Mouse (Mus musculus) ES-E14 (cell line): ENCODE data around the gene Alas2. TPM values are rescaled to one million over a fixed set of nuclear protein-coding genes. Genes with fewer than 3 reads are reported as not detected.

Experiments
- DNase-seq: peaks from one replicate; pipeline ENCODE4 v3.0.0-alpha.2; 2013; ENCODE audit warnings: low read depth, low spot score
- H3K27ac ChIP-seq: 2 replicates; pipeline ENCODE4 v1.5.1; 2012; ENCODE audit warnings: low read depth, mild to moderate bottlenecking, low read length, moderate library complexity, mixed read lengths; ENCODE audit not compliant: poor library complexity, insufficient read depth, severe bottlenecking
- H3K36me3 ChIP-seq: 2 replicates; pipeline ENCODE4 v1.6.1; 2012; ENCODE audit warnings: mild to moderate bottlenecking, low read length, moderate library complexity, mixed read lengths; ENCODE audit not compliant: control insufficient read depth, poor library complexity, insufficient read depth, severe bottlenecking
- H3K4me1 ChIP-seq, 2 experiments: fragments of 150-350 bp in 1 of 2; sonication (generic) in 1 of 2; 2 replicates each; pipeline ENCODE4 v1.6.1; 2012; ENCODE audit warnings: low read length in 2 of 2, mild to moderate bottlenecking in 1 of 2, mixed read lengths in 1 of 2; ENCODE audit not compliant: control insufficient read depth in 2 of 2, insufficient read depth in 2 of 2, poor library complexity in 1 of 2
- H3K4me3 ChIP-seq, 2 experiments: fragments of 150-350 bp in 1 of 2; sonication (generic) in 1 of 2; 2 replicates each; pipeline ENCODE4 v1.5.1; 2012; ENCODE audit warnings: low read length in 2 of 2, low read depth in 1 of 2, mild to moderate bottlenecking in 1 of 2, mixed read lengths in 1 of 2; ENCODE audit not compliant: insufficient read depth in 1 of 2, poor library complexity in 1 of 2, severe bottlenecking in 1 of 2
- H3K9ac ChIP-seq: 2 replicates; pipeline ENCODE4 v1.6.1; 2012; ENCODE audit warnings: low read depth, mild to moderate bottlenecking, low read length, mixed read lengths; ENCODE audit not compliant: poor library complexity, insufficient read depth, severe bottlenecking
- H3K9me3 ChIP-seq: fragments of 150-350 bp; sonication (generic); 2 replicates; pipeline ENCODE4 v1.6.1; 2012; ENCODE audit warnings: low read depth, mild to moderate bottlenecking, low read length; ENCODE audit not compliant: control insufficient read depth, insufficient read depth
- CHD2 ChIP-seq: IDR thresholded peaks from 2 replicates; pipeline ENCODE4 v1.6.1; 2014; ENCODE audit warnings: mild to moderate bottlenecking, low read depth, low read length, inconsistent platforms
- HCFC1 ChIP-seq: IDR thresholded peaks from 2 replicates; pipeline ENCODE4 v1.6.1; 2012; ENCODE audit warnings: low read length, inconsistent platforms, borderline replicate concordance; ENCODE audit not compliant: insufficient read depth
- MAFK ChIP-seq: IDR thresholded peaks from 2 replicates; pipeline ENCODE4 v1.6.1; 2014; ENCODE audit warnings: mild to moderate bottlenecking, low read depth, low read length, inconsistent platforms; ENCODE audit not compliant: insufficient read depth
- ZC3H11A ChIP-seq: IDR thresholded peaks from 2 replicates; pipeline ENCODE4 v1.6.1; 2012; ENCODE audit warnings: low read depth, mild to moderate bottlenecking, inconsistent platforms, low read length, borderline replicate concordance
- ZNF384 ChIP-seq: IDR thresholded peaks from 2 replicates; pipeline ENCODE4 v1.6.1; 2012; ENCODE audit warnings: low read depth, low read length, inconsistent platforms
- in situ Hi-C, 2 experiments: fragments of 600-800 bp; cut with MboI; formaldehyde crosslinking; loops; one replicate each; pipeline ENCODE4 v1.15.1; 2025; ENCODE audit warnings: low sequenced_read_pairs in 2 of 2, inconsistent platforms in 1 of 2; ENCODE audit not compliant: unreplicated experiment in 2 of 2
- total RNA-seq: library from RNA; depleted of rRNA; stranded (reverse); fragments of 300-350 nt; gene quantifications from 2 replicates; pipeline ENCODE4 v1.2.3, GENCODE M21; 2012

Alas2 gene
- total RNA-seq, 1 experiment: 2.1 TPM

DNA sequence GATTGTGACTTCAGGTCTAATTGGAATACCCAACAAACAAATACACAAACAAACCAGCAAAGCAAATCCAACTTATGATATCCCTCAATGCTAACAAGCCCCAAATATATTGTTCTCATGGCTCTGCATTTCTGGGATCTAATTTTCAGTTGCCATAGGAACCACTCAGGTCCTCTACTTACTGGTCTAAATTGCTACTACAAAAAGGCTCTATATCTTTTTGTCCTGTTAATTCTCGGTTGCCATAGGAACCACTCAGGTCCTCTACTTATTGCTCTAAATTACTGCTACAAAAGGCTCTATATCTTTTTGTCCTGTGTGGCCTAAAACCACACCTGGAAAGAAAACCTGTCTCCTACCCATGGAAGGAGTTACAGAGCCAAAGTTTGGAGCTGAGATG is 33.0 kb upstream of the Alas2 start:
- in situ Hi-C loops: loop anchor here (25.0 kb wide), 1 partner anchor 448 kb away; no protein-coding TSS in a partner anchor
- no peaks in the 10 kb centered on the region for H3K9me3 ChIP-seq
- no peak overlapping the region for H3K9ac ChIP-seq
- H3K27ac ChIP-seq: no peak overlapping the region
- TF ChIP-seq CHD2: no peak
- TF ChIP-seq MAFK: no peak
- TF ChIP-seq HCFC1: no peak
- TF ChIP-seq ZNF384: no peak
- TF ChIP-seq ZC3H11A: no peak
- no peaks in the 10 kb centered on the region for H3K36me3 ChIP-seq
- no peak for DNase-seq
- no peak overlapping the region for H3K4me3 ChIP-seq
- no peaks in the 10 kb centered on the region for H3K4me1 ChIP-seq

DNA sequence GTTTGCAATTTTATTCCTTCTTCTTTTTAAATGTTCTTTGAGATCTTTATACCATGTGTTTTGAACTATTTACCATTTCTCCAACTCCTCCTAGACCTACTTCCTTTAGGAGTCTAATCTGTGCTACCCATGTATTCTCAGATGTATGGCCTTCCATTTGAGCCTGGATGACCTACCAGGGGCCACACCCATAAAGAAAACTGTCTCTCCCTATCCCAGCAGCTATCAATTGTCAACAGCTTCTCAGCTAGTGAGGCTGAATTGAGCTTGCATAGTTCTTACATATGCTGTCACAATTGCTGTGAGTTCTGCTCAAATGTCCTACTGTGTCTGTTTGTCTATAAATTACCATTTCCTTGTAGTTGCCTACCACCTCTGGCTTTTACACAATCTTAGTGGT is 31.2 kb upstream of the Alas2 start:
- no peaks in the 10 kb centered on the region for H3K36me3 ChIP-seq
- DNase-seq: no peak
- no peaks in the 10 kb centered on the region for H3K4me1 ChIP-seq
- TF ChIP-seq CHD2: no peak
- no peak overlapping the region for H3K4me3 ChIP-seq
- H3K9me3 ChIP-seq: no peaks in the 10 kb centered on the region
- H3K9ac ChIP-seq: no peak overlapping the region
- no peak overlapping the region for H3K27ac ChIP-seq
- in situ Hi-C loops: loop anchor here (25.0 kb wide), 1 partner anchor 446 kb away; no protein-coding TSS in a partner anchor

DNA sequence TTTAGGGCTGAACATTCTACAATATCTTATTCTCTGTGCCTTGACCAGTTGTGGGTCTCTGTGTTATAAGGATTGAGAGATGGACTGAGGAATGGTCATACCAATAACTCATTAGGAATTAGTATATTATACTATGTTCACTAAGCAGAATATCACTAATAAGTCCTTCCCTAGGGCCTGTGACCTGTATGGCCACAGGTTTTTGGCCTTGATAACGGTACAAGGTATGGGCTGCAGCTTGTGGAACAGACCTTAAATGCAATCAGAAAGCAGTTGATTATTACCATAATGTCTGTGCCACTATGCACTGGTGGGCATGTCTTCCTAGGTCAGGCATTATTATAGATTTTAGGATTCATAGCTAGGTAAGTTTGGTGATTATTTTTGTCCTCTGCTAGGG is 30.7 kb upstream of the Alas2 start:
- DNase-seq: no peak
- in situ Hi-C loops: loop anchor here (25.0 kb wide), 1 partner anchor 446 kb away; no protein-coding TSS in a partner anchor
- Histone ChIP-seq H3K9me3 (no peaks in the 10 kb centered on the region), H3K4me3 (no peak overlapping the region), H3K27ac (no peak overlapping the region), H3K36me3 (no peaks in the 10 kb centered on the region), H3K9ac (no peak overlapping the region), H3K4me1 (no peaks in the 10 kb centered on the region)
- no peak for TF ChIP-seq CHD2
- no peak for TF ChIP-seq MAFK

DNA sequence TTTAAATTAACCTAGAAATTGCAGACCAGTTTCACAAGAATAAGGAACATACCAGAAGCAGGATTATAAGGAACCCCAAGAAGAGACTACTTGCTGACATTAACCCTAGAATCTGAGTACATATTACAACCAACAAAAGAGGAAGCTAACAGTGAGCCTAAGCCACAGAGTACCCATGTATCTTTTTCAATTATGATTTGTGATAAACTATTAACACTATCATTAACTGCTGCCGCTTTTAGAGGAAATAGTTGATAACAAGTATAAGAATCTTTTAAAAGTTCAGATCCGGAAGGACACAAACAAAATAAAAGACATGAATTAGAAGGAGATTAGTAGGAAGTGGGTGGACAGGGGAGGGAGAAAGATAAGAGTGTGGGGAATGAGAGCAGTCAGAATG is 7.1 kb upstream of the Alas2 start:
- TF ChIP-seq CHD2 (no peak), ZNF384 (no peak), MAFK (no peak), ZC3H11A (no peak), HCFC1 (no peak)
- H3K4me1 ChIP-seq: no peaks in the 10 kb centered on the region
- H3K27ac ChIP-seq: no peak overlapping the region
- H3K36me3 ChIP-seq: no peaks in the 10 kb centered on the region
- no peaks in the 10 kb centered on the region for H3K9me3 ChIP-seq
- DNase-seq: no peak
- in situ Hi-C loops: no loop called here
- no peak overlapping the region for H3K9ac ChIP-seq
- H3K4me3 ChIP-seq: no peak overlapping the region

DNA sequence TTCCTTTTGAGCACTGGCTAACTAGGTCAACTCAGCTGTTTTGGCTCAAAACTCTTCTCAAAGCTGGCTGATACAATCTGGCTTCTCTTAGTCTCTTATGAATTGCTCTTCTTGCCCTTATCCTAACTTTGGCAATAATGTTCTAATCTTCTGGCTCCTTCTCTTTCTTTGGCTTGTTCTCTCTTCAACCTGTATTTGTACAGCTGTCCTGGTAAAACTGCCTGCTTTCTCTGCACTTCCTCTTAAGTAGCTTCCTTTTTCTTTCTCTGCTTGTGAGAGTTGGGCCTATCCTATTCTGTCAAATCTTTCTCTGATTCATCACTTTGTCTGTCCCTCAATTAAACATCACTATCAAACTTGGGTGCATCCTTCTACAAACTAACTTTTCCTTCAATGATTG is 5.5 kb upstream of the Alas2 start:
- no peak overlapping the region for H3K9ac ChIP-seq
- H3K36me3 ChIP-seq: no peaks in the 10 kb centered on the region
- H3K4me1 ChIP-seq: no peaks in the 10 kb centered on the region
- TF ChIP-seq CHD2 (no peak), ZC3H11A (no peak), HCFC1 (no peak), ZNF384 (no peak), MAFK (no peak)
- H3K9me3 ChIP-seq: no peaks in the 10 kb centered on the region
- in situ Hi-C loops: no loop called here
- no peak overlapping the region for H3K4me3 ChIP-seq
- H3K27ac ChIP-seq: no peak overlapping the region
- DNase-seq: no peak
